Mouse (Mus musculus): ENCODE measurements around the gene Cd300lb. TPM values are rescaled to one million over a fixed set of nuclear protein-coding genes. Genes with fewer than 3 reads are reported as not detected.

Cd300lb gene
- total and polyA plus RNA-seq, 3 experiments, result not detected

GRCm38 (mm10) chr11:114877145-114877544 lies 57.0 kb downstream of the Cd300lb start:
- peaks cover 24 to 92% of the 10 kb centered on the region in 2 experiments for H3K4me1 ChIP-seq (ENCODE audit: control insufficient read depth in 1 of 2, insufficient read depth in 2 of 2)
- no peaks in the 10 kb centered on the region for H3K9me3 ChIP-seq (replicated peaks; ENCODE audit: low read length)
- H3K27ac ChIP-seq (ENCODE audit: insufficient read depth, low read depth), result no peak overlapping the region
- in situ Hi-C loops (cut with MboI; ENCODE audit: low pct_ligation_motif_present, low pct_unique_long_range_greater_than_20kb, low sequenced_read_pairs) (loop anchor here (5.0 kb wide), 3 partner anchors 35 to 140 kb away; no protein-coding TSS in a partner anchor), dilution Hi-C loops (cut with MboI; ENCODE audit: extremely low pct_ligation_motif_present, extremely low pct_unique_long_range_greater_than_20kb, low sequenced_read_pairs) (no loop called here)
- peak; percentile 67 for DNase-seq (ENCODE audit: extremely low read depth)
- H3K36me3 ChIP-seq (replicated peaks in 1 of 2; ENCODE audit: control insufficient read depth in 1 of 2, insufficient read depth in 1 of 2, low read length in 1 of 2), result no peaks in the 10 kb centered on the region
- no peak overlapping the region for H3K4me2 ChIP-seq (ENCODE audit: insufficient read depth, low read depth, poor library complexity, severe bottlenecking)
- no peaks in the 10 kb centered on the region for H3K27me3 ChIP-seq (replicated peaks)
- H3K79me2 ChIP-seq (replicated peaks; ENCODE audit: control insufficient read depth, extremely low read depth, insufficient read depth, poor library complexity, severe bottlenecking), result no peaks in the 10 kb centered on the region
- TF ChIP-seq CTCF (conservative IDR thresholded peaks at IDR 0.05 in 1 of 2, IDR thresholded peaks at IDR 0.05 in 1 of 2; ENCODE audit: low read depth in 2 of 2, low read length in 2 of 2) (peak; percentile 22 to 80; a peak in 2 of 4 replicates), USF2 (conservative IDR thresholded peaks at IDR 0.05; ENCODE audit: low read depth, low read length) (no peak), SMC3 (IDR thresholded peaks at IDR 0.05; ENCODE audit: low read depth, low read length) (peak; percentile 91), RAD21 (IDR thresholded peaks at IDR 0.05; ENCODE audit: low read depth, low read length) (peak; percentile 66)
- H3K9ac ChIP-seq (ENCODE audit: insufficient read depth, low read depth), result no peak overlapping the region
- H3K4me3 ChIP-seq (replicated peaks in 1 of 3; ENCODE audit: low read depth in 2 of 3, low read length in 2 of 3, poor library complexity in 1 of 3), result peak overlapping the region in 1 of 3 experiments; percentile 22

- Histone ChIP-seq H3K36me3 (replicated peaks in 1 of 2; ENCODE audit: control insufficient read depth in 1 of 2, insufficient read depth in 1 of 2, low read length in 1 of 2) (no peaks in the 10 kb centered on the region), H3K79me2 (replicated peaks; ENCODE audit: control insufficient read depth, extremely low read depth, insufficient read depth, poor library complexity, severe bottlenecking) (no peaks in the 10 kb centered on the region), H3K4me2 (ENCODE audit: insufficient read depth, low read depth, poor library complexity, severe bottlenecking) (no peak overlapping the region), H3K27me3 (replicated peaks) (no peaks in the 10 kb centered on the region), H3K9me3 (replicated peaks; ENCODE audit: low read length) (no peaks in the 10 kb centered on the region), H3K27ac (ENCODE audit: insufficient read depth, low read depth) (no peak overlapping the region), H3K4me3 (replicated peaks in 1 of 3; ENCODE audit: low read depth in 2 of 3, low read length in 2 of 3, poor library complexity in 1 of 3) (no peak overlapping the region), H3K9ac (ENCODE audit: insufficient read depth, low read depth) (no peak overlapping the region), H3K4me1 (ENCODE audit: control insufficient read depth in 1 of 2, insufficient read depth in 2 of 2) (peaks cover 24 to 88% of the 10 kb centered on the region in 2 experiments)
- dilution Hi-C loops (cut with MboI; ENCODE audit: extremely low pct_ligation_motif_present, extremely low pct_unique_long_range_greater_than_20kb, low sequenced_read_pairs), result no loop called here
- in situ Hi-C loops (cut with MboI; ENCODE audit: low pct_ligation_motif_present, low pct_unique_long_range_greater_than_20kb, low sequenced_read_pairs), result loop anchor here (5.0 kb wide), 3 partner anchors 36 to 139 kb away; no protein-coding TSS in a partner anchor
- TF ChIP-seq KAT2A (IDR thresholded peaks at IDR 0.05; ENCODE audit: insufficient replicate concordance, low read length), result no peak
- DNase-seq (ENCODE audit: extremely low read depth), result no peak
Observed at GRCm38 (mm10) chr11:114876621-114877020, 57.6 kb downstream of the Cd300lb start.

- no peak overlapping the region for H3K27ac ChIP-seq (ENCODE audit: insufficient read depth, low read depth)
- TF ChIP-seq ZNF384 (IDR thresholded peaks at IDR 0.05; ENCODE audit: low read depth, low read length), result no peak; the same call in 1 of the 2 replicates
- no peak for TF ChIP-seq SIN3A (IDR thresholded peaks at IDR 0.05; ENCODE audit: low read length)
- no peak for TF ChIP-seq MEF2A (IDR thresholded peaks at IDR 0.05; ENCODE audit: borderline replicate concordance, low read depth, low read length)
- no peak for TF ChIP-seq PAX5 (IDR thresholded peaks at IDR 0.05; ENCODE audit: low read length)
- TF ChIP-seq NELFE (IDR thresholded peaks at IDR 0.05; ENCODE audit: low read depth, low read length), result no peak
- TF ChIP-seq ELF1 (IDR thresholded peaks at IDR 0.05; ENCODE audit: low read depth, low read length), result no peak
- TF ChIP-seq ZMIZ1 (IDR thresholded peaks at IDR 0.05; ENCODE audit: low read depth, low read length), result no peak
- no peak for TF ChIP-seq JUN (IDR thresholded peaks at IDR 0.05; ENCODE audit: insufficient read depth, low read depth, low read length)
- TF ChIP-seq UBTF (IDR thresholded peaks at IDR 0.05; ENCODE audit: low read depth, low read length), result no peak
- no peak for TF ChIP-seq ZKSCAN1 (IDR thresholded peaks at IDR 0.05; ENCODE audit: borderline replicate concordance, low read depth, low read length)
- no peak for TF ChIP-seq CHD1 (IDR thresholded peaks at IDR 0.05; ENCODE audit: low read depth, low read length)
- H3K9ac ChIP-seq (ENCODE audit: insufficient read depth, low read depth), result no peak overlapping the region
- H3K27me3 ChIP-seq (replicated peaks), result no peaks in the 10 kb centered on the region
- H3K9me3 ChIP-seq (replicated peaks; ENCODE audit: low read length), result no peaks in the 10 kb centered on the region
- peak overlapping the region; percentile 4; the same call in 1 of the 2 replicates for H3K4me2 ChIP-seq (ENCODE audit: insufficient read depth, low read depth, poor library complexity, severe bottlenecking)
- peak; percentile 62 for DNase-seq (ENCODE audit: extremely low read depth)
- H3K36me3 ChIP-seq (replicated peaks in 1 of 2; ENCODE audit: control insufficient read depth in 1 of 2, insufficient read depth in 1 of 2, low read length in 1 of 2), result no peaks in the 10 kb centered on the region
- H3K4me3 ChIP-seq (replicated peaks in 1 of 3; ENCODE audit: low read depth in 2 of 3, low read length in 2 of 3, poor library complexity in 1 of 3), result no peak overlapping the region
- dilution Hi-C loops (cut with MboI; ENCODE audit: extremely low pct_ligation_motif_present, extremely low pct_unique_long_range_greater_than_20kb, low sequenced_read_pairs), result no loop called here
- peaks cover 24 to 83% of the 10 kb centered on the region in 2 experiments for H3K4me1 ChIP-seq (ENCODE audit: control insufficient read depth in 1 of 2, insufficient read depth in 2 of 2)
- H3K79me2 ChIP-seq (replicated peaks; ENCODE audit: control insufficient read depth, extremely low read depth, insufficient read depth, poor library complexity, severe bottlenecking), result no peaks in the 10 kb centered on the region
- in situ Hi-C loops (cut with MboI; ENCODE audit: low pct_ligation_motif_present, low pct_unique_long_range_greater_than_20kb, low sequenced_read_pairs), result loop anchor here (5.0 kb wide), 3 partner anchors 36 to 139 kb away; no protein-coding TSS in a partner anchor
Observed at GRCm38 (mm10) chr11:114876176-114876575, 58.0 kb downstream of the Cd300lb start.

Data from CH12.LX (cell line).